Mouse (Mus musculus) kidney, adult 2 months (tissue): ENCODE results near the gene Zfp790.

Experiments
- CTCF ChIP-seq: fragments of 200-500 bp; conservative IDR thresholded peaks from 2 replicates; pipeline ENCODE4 v1.5.1; 2011; ENCODE audit warnings: low read depth, mild to moderate bottlenecking, control low read depth, low read length, moderate library complexity, mixed read lengths; ENCODE audit not compliant: insufficient read depth, insufficient read length
- POLR2A ChIP-seq: fragments of 200-500 bp; IDR thresholded peaks from one replicate; pipeline ENCODE4 v1.6.1; 2011; ENCODE audit warnings: low read depth, low read length, control low read depth

- TF ChIP-seq POLR2A (no peak), CTCF (no peak)
Observed at GRCm38 (mm10) chr7:29773503-29773902, 42.4 kb upstream of the Zfp790 start.
